Mouse (Mus musculus) forebrain, postnatal 0 days (tissue): ENCODE results near the gene Furin. TPM values are rescaled to one million over a fixed set of nuclear protein-coding genes. Genes with fewer than 3 reads are reported as not detected.

Source experiments
- ATAC-seq: fragments of 200-750 bp; cut with Nextera tagmentation; 2 replicates; pipeline ENCODE4 v1.8.0; 2017; ENCODE audit warnings: mild to moderate bottlenecking, moderate library complexity
- DNase-seq: peaks from one replicate; pipeline ENCODE4 v3.0.0-alpha.2; 2015
- H3K27ac ChIP-seq: fragments of 300-500 bp; sonication (generic); 2 replicates; pipeline ENCODE4 v1.5.1; 2014; ENCODE audit warnings: low read depth, mild to moderate bottlenecking, antibody characterized with exemption, low read length, moderate library complexity, mixed read lengths
- H3K27me3 ChIP-seq: fragments of 300-500 bp; sonication (generic); 2 replicates; pipeline ENCODE4 v1.6.1; 2014; ENCODE audit warnings: mild to moderate bottlenecking, low read length, mixed read lengths; ENCODE audit not compliant: insufficient read depth
- H3K36me3 ChIP-seq: fragments of 300-500 bp; sonication (generic); 2 replicates; pipeline ENCODE4 v1.6.1; 2014; ENCODE audit warnings: mild to moderate bottlenecking, moderate library complexity; ENCODE audit not compliant: insufficient read depth
- H3K4me1 ChIP-seq: fragments of 300-500 bp; sonication (generic); 2 replicates; pipeline ENCODE4 v1.6.1; 2014; ENCODE audit warnings: antibody characterized with exemption; ENCODE audit not compliant: insufficient read depth
- H3K4me2 ChIP-seq: fragments of 300-500 bp; sonication (generic); 2 replicates; pipeline ENCODE4 v1.6.1; 2014; ENCODE audit warnings: low read depth, mild to moderate bottlenecking, moderate library complexity
- H3K4me3 ChIP-seq: fragments of 300-500 bp; sonication (generic); 2 replicates; pipeline ENCODE4 v1.5.1; 2014; ENCODE audit warnings: low read depth, low read length, mixed read lengths
- H3K9ac ChIP-seq: fragments of 300-500 bp; sonication (generic); 2 replicates; pipeline ENCODE4 v1.6.1; 2014; ENCODE audit warnings: mild to moderate bottlenecking
- H3K9me3 ChIP-seq: fragments of 300-500 bp; sonication (generic); 2 replicates; pipeline ENCODE4 v1.6.1; 2016; ENCODE audit warnings: low read length
- CTCF ChIP-seq: sonication (generic); IDR thresholded peaks from 2 replicates; pipeline ENCODE4 v1.5.1; 2016; ENCODE audit warnings: antibody characterized with exemption, control low read depth, low read depth
- WGBS: fragments of 180-500 bp; shearing (Covaris S2); extraction: QIAGEN DNeasy Blood & Tissue Kit; methylation state at CpG from one replicate; pipeline ENCODE4 v1.1.7; 2014; 5-methylcytosine and 5-hydroxymethylcytosine counted together
- polyA plus RNA-seq: library from polyadenylated mRNA; unstranded; fragments of >200 nt; fragmentation: Nextera tagmentation; extraction: Ambion mirVana; gene quantifications from 2 replicates; pipeline ENCODE4 v1.2.1, GENCODE M21; 2015
- total RNA-seq: library from RNA; depleted of rRNA; stranded (reverse); fragments of >200 nt; gene quantifications from 2 replicates; pipeline ENCODE4 v1.2.3, GENCODE M21; 2014

Gene Furin
- total and polyA plus RNA-seq, 2 experiments from 2014 or later = 7.7 to 21.8 TPM

DNA sequence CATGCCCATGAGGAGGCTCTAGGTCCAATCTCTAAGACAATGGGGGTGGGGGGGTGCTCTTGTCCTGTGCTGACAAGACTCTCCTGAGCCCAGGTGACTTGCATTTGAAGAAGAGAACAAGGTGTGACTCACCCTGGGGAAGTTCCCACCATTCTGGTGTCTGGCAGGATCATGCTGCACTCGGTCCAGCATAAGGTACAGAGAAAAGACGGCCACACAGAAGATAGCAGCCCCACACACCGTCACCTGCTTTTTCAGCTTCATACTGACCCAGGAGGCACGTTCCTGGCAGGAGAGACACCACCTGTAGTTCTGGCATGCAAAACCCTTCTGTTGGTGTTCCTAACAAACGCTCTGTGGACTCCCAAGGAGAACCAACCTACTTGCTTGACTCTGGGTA lies 35.8 kb downstream of the Furin start:
- no peak for DNase-seq
- TF ChIP-seq CTCF = no peak
- Histone ChIP-seq H3K27ac (no peak overlapping the region), H3K27me3 (no peaks in the 10 kb centered on the region), H3K9ac (no peak overlapping the region), H3K4me3 (peak overlapping the region; percentile 84; the same call in 1 of the 2 replicates), H3K36me3 (peaks cover 30% of the 10 kb centered on the region), H3K9me3 (no peaks in the 10 kb centered on the region), H3K4me2 (peak overlapping the region; percentile 49), H3K4me1 (no peaks in the 10 kb centered on the region)
- 74% methylated on average over 5 of the region's 5 CpGs for WGBS
- no peak for ATAC-seq

DNA sequence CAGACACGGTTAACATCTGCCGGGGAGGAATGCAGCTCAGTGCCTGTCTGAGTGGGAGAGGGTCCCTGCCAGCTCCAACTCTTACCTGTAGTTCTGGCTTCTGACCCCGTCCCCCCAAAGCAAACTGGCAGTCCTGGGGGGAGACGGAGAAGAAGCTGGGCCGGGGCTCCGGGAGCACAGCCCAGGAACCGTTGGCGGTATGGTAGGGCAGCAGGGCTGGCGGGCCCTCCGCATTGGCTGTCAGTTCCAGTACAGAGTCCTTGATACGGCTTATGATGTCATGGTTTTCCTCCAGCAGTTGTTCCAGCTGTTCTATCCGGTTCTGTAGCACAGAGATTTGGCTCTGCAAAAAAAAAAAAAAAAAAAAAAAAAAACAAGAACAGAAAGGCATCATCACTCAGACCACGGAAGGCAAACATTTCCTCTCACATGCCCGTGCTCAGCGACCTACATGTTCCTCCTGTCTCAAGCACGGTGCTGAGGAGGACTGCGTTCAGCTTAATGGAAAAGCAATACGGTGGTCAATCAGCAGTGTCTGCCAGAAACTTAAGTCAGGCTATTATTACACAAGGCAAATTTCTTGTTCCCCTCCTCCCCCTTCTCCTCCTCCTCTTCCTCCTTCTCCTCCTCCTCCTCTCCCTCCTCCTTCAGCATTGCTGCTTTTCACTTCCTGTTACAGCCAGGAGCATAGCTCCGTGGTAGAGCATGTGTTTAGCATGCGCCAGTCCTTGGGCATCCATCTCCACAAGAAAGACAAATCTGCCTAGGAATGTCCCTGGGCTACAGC lies 36.4 kb downstream of the Furin start:
- no peak for TF ChIP-seq CTCF
- 88% methylated on average over 20 of the region's 20 CpGs for WGBS

DNA sequence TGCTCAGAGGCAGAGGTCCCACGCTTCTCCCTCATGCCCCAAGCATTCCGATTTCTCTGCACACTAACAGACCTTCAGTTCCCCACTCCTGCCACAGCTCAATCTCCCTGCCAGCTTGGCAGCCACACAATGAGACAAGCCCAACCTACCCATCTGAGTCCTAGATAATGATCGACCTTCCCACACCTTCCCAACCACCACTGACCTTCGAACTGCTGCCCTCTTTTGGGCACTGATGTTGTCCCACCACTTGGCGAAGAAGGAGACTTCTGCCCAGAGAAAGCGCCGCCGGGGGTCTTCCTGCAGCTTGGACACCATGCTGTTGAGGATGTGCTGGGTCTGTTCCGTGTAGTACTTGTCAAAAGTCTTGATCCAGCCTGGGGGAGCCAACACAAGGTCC lies 37.2 kb downstream of the Furin start:
- no peaks in the 10 kb centered on the region for H3K9me3 ChIP-seq
- ATAC-seq (no peak), DNase-seq (no peak)
- TF ChIP-seq CTCF = no peak
- H3K9ac ChIP-seq = no peak overlapping the region
- H3K4me1 ChIP-seq = no peaks in the 10 kb centered on the region
- 91% methylated on average over 9 of the region's 9 CpGs for WGBS
- peaks cover 43% of the 10 kb centered on the region for H3K36me3 ChIP-seq
- H3K27me3 ChIP-seq = no peaks in the 10 kb centered on the region
- no peak overlapping the region for H3K4me2 ChIP-seq
- H3K27ac ChIP-seq = no peak overlapping the region
- H3K4me3 ChIP-seq = no peak overlapping the region

More for the DNA sequence above, 36.4 kb downstream of the Furin start:
- no peaks in the 10 kb centered on the region for H3K27me3 ChIP-seq
- H3K27ac ChIP-seq = no peak overlapping the region
- H3K4me3 ChIP-seq = no peak overlapping the region
- H3K4me1 ChIP-seq = no peaks in the 10 kb centered on the region
- H3K9me3 ChIP-seq = no peaks in the 10 kb centered on the region
- no peak overlapping the region for H3K9ac ChIP-seq
- peak overlapping the region; percentile 49 for H3K4me2 ChIP-seq
- ATAC-seq (no peak), DNase-seq (no peak)
- H3K36me3 ChIP-seq = peaks cover 35% of the 10 kb centered on the region

DNA sequence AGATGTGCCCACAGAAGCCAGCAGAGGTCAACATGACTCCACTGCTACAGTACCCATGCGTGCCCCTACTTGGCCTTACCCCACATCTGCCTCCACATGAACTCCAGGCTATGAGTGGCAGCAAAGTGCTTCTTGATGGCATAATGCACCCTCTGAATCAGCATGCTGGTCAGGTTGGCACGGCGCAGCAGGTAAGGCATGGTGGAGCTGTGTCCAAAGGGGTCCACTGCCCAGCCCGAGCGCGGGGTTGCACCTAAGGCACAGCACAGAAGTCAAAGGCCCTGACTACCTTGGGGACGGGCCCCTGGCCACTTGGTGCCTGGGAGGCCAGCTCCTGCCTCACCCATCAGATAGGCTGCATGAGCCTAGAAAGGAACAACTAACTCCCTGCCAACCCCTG lies 38.0 kb downstream of the Furin start:
- ATAC-seq (no peak), DNase-seq (no peak)
- H3K36me3 ChIP-seq = peaks cover 51% of the 10 kb centered on the region
- H3K4me3 ChIP-seq = no peak overlapping the region
- no peaks in the 10 kb centered on the region for H3K9me3 ChIP-seq
- no peak overlapping the region for H3K9ac ChIP-seq
- H3K4me1 ChIP-seq = no peaks in the 10 kb centered on the region
- TF ChIP-seq CTCF = no peak
- WGBS = 97% methylated on average over 7 of the region's 7 CpGs
- no peak overlapping the region for H3K27ac ChIP-seq
- H3K4me2 ChIP-seq = no peak overlapping the region
- no peaks in the 10 kb centered on the region for H3K27me3 ChIP-seq

DNA sequence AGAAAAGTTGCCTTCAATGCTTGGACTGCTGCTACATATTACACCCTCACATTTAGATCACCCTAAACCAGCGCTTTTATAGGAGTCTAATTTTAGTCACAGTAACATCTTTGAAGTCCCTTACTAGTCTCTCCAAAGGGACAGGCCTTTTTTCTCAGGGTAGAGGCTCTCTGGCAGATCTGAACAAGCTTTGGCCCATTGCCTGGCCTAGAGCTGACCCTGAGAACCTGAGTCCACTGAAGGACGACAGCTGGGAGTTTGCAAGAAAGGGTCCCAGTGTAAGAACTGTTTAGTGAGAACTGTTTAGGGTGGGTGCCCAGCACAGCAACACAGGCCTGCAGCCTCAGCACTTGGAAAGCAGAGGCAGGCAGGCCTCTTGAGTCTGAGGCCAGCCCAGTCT lies 39.5 kb downstream of the Furin start:
- WGBS = 78% methylated on average over 2 of the region's 2 CpGs
- no peak for TF ChIP-seq CTCF

DNA sequence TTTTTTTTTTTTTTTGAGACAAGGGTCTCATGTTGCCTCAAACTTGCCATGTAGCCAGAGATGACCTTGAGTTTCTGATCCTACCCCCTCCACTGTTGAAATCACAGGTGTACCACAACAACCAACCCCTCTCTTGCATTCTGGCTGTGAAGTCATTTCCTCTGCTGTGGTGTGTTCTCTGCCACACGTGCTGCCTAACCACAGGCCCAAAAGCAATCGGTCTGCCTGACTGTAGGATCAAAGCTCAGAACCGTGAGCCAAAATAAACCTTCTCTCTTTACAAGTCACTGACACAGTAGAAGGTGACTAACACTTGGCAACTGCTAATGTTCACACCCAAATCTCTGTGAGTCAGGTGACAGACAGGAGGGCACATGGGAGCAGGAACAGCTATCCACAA lies 44.8 kb downstream of the Furin start:
- no peak for TF ChIP-seq CTCF
- H3K4me3 ChIP-seq = no peak overlapping the region
- H3K9ac ChIP-seq = no peak overlapping the region
- H3K4me1 ChIP-seq = no peaks in the 10 kb centered on the region
- no peaks in the 10 kb centered on the region for H3K9me3 ChIP-seq
- ATAC-seq = no peak
- no peak overlapping the region for H3K27ac ChIP-seq
- no peak for DNase-seq
- H3K36me3 ChIP-seq = peaks cover 89% of the 10 kb centered on the region
- WGBS = 81% methylated on average over 3 of the region's 3 CpGs
- H3K4me2 ChIP-seq = no peak overlapping the region
- H3K27me3 ChIP-seq = no peaks in the 10 kb centered on the region

More for the DNA sequence above, 39.5 kb downstream of the Furin start:
- Histone ChIP-seq H3K4me2 (no peak overlapping the region), H3K36me3 (peaks cover 65% of the 10 kb centered on the region), H3K9ac (no peak overlapping the region), H3K27ac (no peak overlapping the region), H3K9me3 (no peaks in the 10 kb centered on the region), H3K27me3 (no peaks in the 10 kb centered on the region), H3K4me3 (no peak overlapping the region), H3K4me1 (no peaks in the 10 kb centered on the region)
- ATAC-seq = no peak
- no peak for DNase-seq

DNA sequence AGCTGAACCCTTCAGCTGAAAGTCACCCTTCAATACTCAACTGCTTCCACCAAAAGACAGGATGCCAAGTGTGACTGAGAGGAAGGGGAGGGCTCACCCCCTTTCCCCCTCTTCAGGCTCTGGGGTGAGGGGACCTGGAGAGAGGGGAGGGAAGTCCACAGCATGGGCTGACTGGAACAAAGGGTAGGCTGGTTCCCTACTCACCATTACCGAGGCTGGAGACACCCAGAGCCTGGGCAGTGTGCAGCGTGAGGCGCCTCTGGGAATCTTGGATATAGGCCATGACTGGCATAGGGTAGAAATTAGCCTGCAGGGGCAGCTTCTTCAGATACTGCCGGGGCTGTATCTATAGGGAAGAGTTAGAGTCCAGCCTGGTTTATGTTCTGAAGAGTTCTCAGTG lies 47.2 kb downstream of the Furin start:
- Histone ChIP-seq H3K9me3 (no peaks in the 10 kb centered on the region), H3K36me3 (peaks cover 89% of the 10 kb centered on the region), H3K9ac (no peak overlapping the region), H3K27ac (no peak overlapping the region), H3K4me2 (no peak overlapping the region), H3K4me1 (no peaks in the 10 kb centered on the region), H3K4me3 (no peak overlapping the region), H3K27me3 (no peaks in the 10 kb centered on the region)
- WGBS = 47% methylated on average over 4 of the region's 4 CpGs
- no peak for DNase-seq
- TF ChIP-seq CTCF = no peak
- ATAC-seq = no peak
